Mouse (Mus musculus): Measurements from ENCODE around the gene Ankrd9.

The Ankrd9 gene

GRCm38 (mm10) chr12:110986536-110987425 lies 7.9 kb upstream of the Ankrd9 start:
- no peak for DNase-seq

GRCm38 (mm10) chr12:110985141-110985540 lies 6.3 kb upstream of the Ankrd9 start:
- no peak for DNase-seq

GRCm38 (mm10) chr12:110984598-110984997 lies 5.8 kb upstream of the Ankrd9 start:
- DNase-seq: no peak

GRCm38 (mm10) chr12:110983714-110984113 lies 4.9 kb upstream of the Ankrd9 start:
- no peak for DNase-seq

GRCm38 (mm10) chr12:110983083-110983482 lies 4.2 kb upstream of the Ankrd9 start:
- DNase-seq: no peak

- DNase-seq: no peak
Measured at GRCm38 (mm10) chr12:110981736-110982135, 2.9 kb upstream of the Ankrd9 start.

- DNase-seq: no peak
Measured at GRCm38 (mm10) chr12:110979808-110980207, 968 bp upstream of the Ankrd9 start.

- no peak for DNase-seq
Measured at GRCm38 (mm10) chr12:110977896-110978606, 789 bp downstream of the Ankrd9 start.

GRCm38 (mm10) chr12:110977345-110977733 lies 1.5 kb downstream of the Ankrd9 start:
- DNase-seq: no peak

GRCm38 (mm10) chr12:110976589-110977344 lies 2.1 kb downstream of the Ankrd9 start:
- no peak for DNase-seq

GRCm38 (mm10) chr12:110975838-110976468 lies 2.9 kb downstream of the Ankrd9 start:
- DNase-seq: no peak

- no peak for DNase-seq
Measured at GRCm38 (mm10) chr12:110975385-110975784, 3.5 kb downstream of the Ankrd9 start.

- DNase-seq: no peak
Measured at GRCm38 (mm10) chr12:110974726-110975125, 4.1 kb downstream of the Ankrd9 start.

GRCm38 (mm10) chr12:110974295-110974694 lies 4.5 kb downstream of the Ankrd9 start:
- DNase-seq: no peak

- no peak for DNase-seq
Measured at GRCm38 (mm10) chr12:110973829-110974228, 5.0 kb downstream of the Ankrd9 start.

GRCm38 (mm10) chr12:110971972-110972371 lies 6.9 kb downstream of the Ankrd9 start:
- no peak for DNase-seq

GRCm38 (mm10) chr12:110970408-110970807 lies 8.4 kb downstream of the Ankrd9 start:
- DNase-seq: no peak

GRCm38 (mm10) chr12:110967146-110967545 lies 11.7 kb downstream of the Ankrd9 start:
- DNase-seq: no peak

GRCm38 (mm10) chr12:110966079-110966478 lies 12.8 kb downstream of the Ankrd9 start:
- no peak for DNase-seq

GRCm38 (mm10) chr12:110965500-110965899 lies 13.3 kb downstream of the Ankrd9 start:
- no peak for DNase-seq

GRCm38 (mm10) chr12:110961973-110962372 lies 16.9 kb downstream of the Ankrd9 start:
- no peak for DNase-seq

- DNase-seq: no peak
Measured at GRCm38 (mm10) chr12:110954351-110954991, 24.4 kb downstream of the Ankrd9 start.

Measured in thymus, postnatal 25 days (tissue).